Mouse (Mus musculus) megakaryocyte-erythroid progenitor cell, adult 5-6 weeks (primary cell): ENCODE data around the gene Rabgap1l. TPM values are rescaled to one million over a fixed set of nuclear protein-coding genes. Genes with fewer than 3 reads are reported as not detected.
A peak's percentile ranks its signal among the peaks of the same experiment; 100 is the strongest.

Source experiments
- ATAC-seq: replicated peaks from 2 replicates; pipeline ENCODE4 v1.8.0; 2016; ENCODE audit warnings: mild to moderate bottlenecking, inconsistent platforms; ENCODE audit not compliant: severe bottlenecking, poor library complexity, low FRiP score, low TSS enrichment
- total RNA-seq, 2 experiments: library from RNA; stranded (forward) in 1 of 2; stranded (reverse) in 1 of 2; fragments of 200-1000, 215-1000 nt in 1 of 2; fragments of >200 nt in 1 of 2; fragmentation: Nextera tagmentation in 1 of 2; gene quantifications; 2 replicates each; pipeline ENCODE4 v1.2.3; 2014 to 2017

Gene Rabgap1l
- total RNA-seq (2014; fragmentation: Nextera tagmentation) (124 and 164 TPM in 2 replicates), total RNA-seq (2017) (256 and 334 TPM in 2 replicates)

DNA sequence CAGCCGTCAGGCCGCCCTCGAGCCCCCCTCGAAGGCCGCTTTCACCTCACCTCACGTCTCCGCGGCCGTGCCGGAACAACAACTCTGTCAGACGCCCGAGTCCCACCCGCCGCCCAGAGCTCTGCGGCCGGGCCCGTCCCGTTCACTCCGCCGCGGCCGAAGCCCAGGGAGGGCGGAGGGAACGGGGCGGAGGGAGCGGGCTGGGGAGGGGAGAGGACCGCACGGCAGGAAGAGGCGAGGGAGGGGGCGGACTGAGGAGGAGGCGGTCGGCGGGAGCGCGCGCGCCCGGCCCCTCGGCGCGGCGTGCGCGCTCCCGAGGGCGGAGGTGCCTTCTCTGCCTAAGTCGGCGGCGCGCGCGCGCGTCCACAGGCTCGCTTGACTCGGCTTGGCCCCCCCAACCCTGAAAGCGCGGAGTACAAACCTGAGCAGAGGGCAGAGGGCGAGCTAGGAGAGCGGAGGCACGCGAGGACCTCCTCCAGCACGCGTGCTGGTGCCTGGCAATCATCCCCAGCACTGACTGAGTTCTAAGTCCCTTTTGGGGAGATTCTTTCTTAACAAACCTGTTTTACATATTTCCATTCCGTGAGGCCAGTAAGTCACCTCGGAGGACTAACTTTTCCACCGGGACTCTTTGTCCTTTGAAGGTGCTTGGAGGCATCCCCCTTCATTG lies at the start of gene Rabgap1l:
TSS of gene Rabgap1l (minus strand) at position 526 of the 670 bp plus-strand sequence.
- peak; percentile 67 for ATAC-seq

DNA sequence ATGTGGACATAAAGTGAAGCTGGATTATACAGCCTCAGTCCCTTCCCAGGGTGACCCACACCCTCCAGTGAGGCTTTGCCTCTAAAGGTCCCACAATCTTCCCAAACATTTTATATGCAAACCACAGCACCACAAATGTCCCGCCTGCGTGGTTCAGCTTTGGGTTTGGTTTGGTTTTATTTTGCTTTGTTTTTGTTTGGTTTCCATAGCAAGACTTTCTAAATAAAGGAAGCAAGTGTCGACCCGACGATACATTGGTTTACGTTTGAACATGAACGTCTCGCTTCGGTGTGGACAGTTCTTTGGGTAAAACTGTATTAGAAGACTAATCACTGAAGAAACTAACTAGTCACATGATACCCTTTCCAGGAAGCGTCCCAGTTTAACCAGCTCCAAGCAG lies 49.6 kb upstream of the Rabgap1l start:
- no peak for ATAC-seq

DNA sequence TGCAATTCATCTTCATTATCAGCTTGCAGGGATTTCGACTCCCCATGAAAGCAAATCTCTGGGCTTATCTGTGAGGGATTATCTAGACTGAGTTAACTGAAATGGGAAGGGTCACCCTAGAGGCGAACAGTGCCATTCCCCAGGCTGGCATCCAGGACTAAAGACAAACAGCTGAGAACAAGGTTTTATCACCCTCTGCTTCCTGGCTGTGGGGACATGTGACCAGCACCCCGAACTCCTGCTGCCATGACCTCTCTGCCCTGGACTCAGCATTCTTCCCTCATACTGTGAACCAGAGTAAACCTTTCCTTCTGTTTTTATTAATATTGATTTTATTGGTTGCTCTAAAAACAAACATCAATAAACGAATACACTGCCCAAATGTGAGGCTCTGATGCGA lies 47.6 kb upstream of the Rabgap1l start:
- no peak for ATAC-seq

DNA sequence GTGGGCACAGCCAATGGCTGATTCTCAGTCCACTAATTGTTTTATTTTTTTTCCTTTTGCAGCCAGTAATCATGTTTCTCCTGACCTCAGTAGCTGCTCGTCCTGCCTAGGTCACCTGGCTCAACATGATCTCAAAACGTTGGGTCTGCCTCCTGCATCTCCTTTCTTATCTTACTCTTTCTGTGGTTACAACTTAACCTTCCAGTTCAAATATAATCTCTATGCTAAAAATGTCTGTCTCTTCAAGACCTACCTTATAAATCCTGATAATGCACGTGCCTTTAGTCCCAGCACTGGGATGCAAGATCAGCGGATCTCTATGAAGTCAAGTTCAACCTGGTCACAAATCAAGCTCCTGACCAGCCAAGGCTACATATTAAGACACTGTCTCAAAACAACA lies 46.1 kb upstream of the Rabgap1l start:
- ATAC-seq, result peak; percentile 61; the same call in 1 of the 2 replicates

DNA sequence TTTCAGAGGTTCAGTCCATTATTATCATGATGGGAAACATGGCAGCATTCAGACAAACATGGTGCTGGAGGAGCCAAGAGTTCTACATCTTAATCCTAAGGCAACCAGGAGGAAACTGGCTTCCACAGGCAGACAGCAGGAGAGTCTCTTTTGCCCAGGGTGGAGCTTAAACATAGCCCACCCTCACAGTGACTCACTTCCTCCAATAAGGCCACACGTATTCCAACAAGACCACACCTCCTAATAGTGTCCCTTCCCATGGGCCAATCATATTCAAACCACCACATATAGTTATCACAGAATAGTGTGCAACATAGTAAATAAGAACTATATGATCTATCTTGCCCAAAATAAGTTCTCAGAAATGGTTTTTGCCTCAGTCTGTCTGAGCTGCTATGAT lies 41.4 kb upstream of the Rabgap1l start:
- ATAC-seq, result no peak

DNA sequence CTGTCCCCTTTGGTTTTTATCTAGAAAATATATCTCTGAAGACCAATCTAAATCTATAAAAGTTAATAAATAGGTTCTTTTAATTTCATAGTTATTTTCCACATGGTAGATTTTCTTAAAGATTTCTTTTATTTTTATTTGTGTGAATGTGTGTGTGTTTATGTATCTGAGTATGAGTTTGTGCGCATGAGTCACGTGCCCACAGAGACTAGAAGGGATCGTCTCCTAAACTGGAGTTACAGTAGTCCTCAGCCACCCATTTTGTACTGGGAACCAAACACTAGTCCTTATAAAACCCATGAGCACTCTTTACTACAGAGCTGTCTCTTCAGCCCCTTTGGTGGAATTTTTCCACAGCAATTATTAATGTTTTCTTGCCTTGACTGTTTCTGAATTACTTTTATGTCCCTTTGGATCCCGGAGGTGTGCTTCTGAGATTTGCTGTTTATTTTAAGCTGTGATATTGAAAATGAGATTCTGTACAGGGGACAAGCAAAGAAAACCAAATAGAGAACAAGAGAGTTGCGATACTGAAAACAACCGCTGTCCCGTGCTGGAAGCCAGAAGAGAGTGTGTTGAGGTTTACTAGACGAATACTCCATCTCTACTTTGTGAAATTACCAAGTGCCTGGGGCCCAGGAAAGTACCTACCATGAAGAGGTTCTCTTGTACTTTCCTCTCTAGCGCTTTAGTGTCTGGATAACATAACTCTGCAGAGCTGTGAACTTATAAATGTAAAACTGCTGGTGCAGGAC lies 39.4 kb upstream of the Rabgap1l start:
- ATAC-seq, result no peak

DNA sequence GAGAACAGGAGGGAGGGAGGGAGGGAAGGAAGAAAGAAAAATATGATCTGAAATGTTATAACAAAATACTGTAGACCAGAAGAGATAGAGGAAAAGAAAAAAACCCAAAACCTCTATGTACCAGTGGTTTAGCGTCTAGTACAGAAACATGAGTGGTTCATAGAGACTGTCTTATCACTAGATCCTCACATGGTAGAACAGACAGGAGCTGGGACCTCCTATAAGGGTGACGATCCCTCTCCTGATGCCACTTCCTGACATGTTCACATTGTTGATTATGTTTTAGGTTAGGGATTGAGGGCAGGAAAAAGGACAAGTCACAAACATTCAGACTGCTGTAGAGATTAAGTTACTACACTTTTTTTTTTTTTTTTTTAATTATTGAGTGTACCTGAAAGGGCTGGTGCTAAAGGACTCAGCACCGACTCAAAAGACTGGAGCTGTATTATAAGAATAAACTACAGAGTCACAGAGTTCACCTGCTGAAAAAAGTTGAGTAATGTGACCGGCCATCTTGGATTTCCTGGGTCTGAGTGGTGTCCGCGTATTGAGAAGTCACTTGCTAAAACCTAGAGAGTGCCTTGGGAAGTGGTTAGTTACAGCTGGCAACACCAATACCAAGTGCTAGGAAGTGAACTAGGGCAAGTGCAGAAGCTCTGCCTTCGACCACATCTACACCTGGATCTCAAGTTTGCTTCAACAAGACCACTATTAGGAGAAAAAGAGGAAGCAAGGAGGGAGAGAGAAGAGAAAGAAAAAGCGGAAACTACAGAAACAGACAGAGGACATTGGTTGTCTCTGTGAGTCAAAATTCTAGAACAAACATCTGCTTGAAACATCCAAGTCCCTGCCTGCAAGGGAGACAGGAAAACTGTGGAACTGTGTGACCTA lies 37.8 kb upstream of the Rabgap1l start:
- ATAC-seq, result peak; percentile 71; the same call in 1 of the 2 replicates

DNA sequence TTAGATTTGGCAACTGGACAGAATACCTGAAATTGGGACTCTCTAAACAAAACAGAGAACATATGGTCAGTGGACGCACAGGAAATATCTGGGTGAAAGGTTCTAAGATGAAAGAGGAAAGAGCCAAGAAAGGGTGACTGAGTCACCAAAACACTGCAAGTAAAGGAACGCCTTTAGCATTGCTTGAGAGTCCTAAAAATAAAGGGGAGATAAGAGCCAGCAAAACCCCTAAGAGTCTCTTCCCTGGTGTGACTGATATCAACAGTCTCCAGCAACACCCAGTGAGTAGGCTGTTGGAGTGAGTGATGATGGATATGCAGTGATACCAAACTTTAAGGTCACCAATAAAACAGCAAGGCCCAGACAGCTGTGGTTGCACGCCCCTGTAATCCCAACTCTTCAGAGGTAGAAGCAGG lies 32.4 kb upstream of the Rabgap1l start:
- peak; percentile 100 for ATAC-seq

DNA sequence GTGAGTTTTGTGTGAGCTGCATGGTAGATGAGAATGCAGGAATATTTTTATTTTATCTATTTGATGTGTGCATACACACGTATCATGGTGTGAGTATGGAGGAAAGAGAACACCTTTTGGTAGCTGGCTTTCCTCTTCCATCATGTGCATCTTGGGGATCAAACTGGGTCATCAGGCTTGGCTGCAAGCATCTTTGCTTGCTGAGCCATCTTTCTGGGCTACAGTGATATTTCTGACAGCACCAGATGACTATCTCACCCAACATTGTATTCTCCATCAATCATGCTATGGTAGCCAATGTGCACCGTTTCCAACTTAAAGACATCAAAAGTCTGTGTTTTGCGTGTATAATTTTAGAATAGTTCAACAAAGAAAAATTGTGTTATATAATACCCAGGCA lies 30.6 kb upstream of the Rabgap1l start:
- ATAC-seq, result no peak

DNA sequence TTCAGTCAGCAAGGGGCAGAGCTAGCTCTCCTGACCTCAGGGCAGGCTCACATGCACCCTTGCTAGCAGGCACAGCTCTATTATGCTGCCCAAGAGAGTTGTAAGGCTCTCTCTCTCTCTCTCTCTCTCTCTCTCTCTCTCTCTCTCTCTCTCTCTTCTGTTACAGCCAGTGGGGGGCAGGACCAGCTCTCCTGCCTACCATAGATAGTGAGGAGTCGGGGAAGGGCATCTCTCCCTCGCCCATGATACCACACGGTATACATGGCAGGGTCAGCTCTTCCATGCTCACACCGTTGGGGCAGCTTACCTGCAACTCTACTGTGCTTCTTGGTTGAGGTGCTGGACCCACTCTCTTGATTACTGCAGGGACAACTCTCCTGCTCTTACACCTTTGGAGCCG lies 21.2 kb upstream of the Rabgap1l start:
- no peak; the same call in 1 of the 2 replicates for ATAC-seq

DNA sequence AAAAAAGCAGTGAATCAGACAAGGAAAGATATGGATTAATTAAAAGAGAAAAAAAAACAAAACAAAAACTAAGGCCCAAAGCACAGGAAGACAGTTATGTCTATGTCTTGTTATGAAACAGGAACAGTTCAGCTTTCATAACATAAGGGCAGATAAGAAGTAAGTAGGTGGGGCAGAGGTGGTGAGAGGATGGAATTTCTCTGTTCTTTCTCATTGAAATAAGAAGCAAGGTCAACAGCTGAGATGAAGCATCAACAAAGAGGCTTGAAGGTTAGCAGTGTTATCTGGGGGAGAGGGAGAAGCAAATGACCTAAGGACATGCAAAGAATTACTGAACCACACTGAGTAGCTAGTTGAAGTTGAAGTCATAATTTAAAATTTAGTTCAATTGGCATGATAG lies 19.4 kb upstream of the Rabgap1l start:
- ATAC-seq, result peak; percentile 68; the same call in 1 of the 2 replicates

DNA sequence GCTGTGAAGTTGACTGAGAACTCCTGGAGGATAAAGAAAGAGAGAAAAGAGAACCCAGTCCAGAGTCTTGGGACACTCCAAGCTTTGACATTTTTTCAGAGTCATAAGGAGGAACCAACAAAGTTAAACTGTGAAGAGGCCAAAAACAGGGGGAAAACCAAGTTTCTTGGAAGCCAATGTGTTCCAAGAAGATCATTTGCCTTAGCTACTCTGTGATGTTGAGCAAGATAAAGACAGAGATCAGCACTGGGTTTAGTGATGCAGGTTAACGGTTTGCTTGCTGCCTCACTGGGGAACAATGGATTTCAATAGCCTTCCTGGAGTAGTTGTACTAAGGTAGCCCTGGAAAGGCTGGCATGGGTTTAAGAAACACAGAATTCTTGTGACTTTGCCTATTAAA lies 18.9 kb upstream of the Rabgap1l start:
- ATAC-seq, result peak; percentile 50

DNA sequence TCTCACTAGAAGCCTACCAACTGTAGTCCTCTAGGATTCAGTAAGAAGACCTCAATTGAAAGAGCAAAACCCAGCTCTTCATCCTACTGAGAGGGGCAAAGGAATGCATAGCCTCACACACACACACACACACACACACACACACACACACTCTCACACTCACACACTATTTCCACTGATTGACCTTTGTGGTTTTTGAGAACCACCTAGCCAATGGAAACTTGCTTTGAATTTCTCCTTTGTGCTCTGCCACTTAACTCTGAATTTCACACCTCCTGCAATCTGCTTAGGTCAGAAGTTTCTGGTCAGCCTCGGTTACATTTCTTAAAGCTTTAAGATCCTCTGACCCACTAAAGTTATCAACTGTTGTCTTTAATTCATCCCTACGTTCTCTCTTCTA lies 12.3 kb upstream of the Rabgap1l start:
- no peak for ATAC-seq

DNA sequence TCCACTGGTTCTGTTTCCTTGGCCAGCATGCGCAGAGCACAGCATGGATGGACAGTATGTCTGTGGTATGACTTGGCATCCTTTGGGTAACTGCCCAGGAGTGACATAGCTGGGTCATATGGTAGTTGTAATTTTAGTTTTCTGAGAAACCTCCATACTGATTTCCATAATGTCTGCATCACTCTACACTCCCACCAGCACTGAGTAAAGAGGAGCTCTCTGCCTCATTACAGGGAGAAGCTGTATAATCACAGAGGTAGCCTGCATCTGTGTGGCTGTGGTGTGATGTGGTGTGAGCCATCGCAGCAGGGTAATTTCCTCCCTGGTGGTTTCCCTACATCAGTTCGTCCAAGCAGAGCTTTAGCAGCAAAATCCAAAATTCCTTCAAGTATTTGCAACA lies 7.0 kb upstream of the Rabgap1l start:
- ATAC-seq, result no peak

DNA sequence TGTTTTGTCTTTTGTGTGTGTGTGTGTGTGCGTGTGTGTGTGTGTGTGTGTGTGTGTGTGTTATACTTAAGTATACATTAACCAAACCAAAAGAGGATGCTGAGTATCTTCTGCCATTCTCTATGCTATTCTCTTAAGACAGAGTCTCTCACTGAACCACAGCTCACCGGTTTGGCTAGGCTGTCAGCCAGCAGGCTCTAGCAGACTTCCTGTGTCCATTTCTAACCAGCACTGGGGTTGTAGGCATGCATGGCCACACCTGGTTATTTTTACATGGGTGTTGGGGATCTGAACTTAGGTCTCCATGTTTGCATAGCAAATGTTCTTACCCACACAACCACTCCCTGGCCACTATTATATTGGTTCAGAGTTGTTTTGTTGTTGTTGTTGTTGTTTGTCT lies 2.0 kb upstream of the Rabgap1l start:
- no peak for ATAC-seq

DNA sequence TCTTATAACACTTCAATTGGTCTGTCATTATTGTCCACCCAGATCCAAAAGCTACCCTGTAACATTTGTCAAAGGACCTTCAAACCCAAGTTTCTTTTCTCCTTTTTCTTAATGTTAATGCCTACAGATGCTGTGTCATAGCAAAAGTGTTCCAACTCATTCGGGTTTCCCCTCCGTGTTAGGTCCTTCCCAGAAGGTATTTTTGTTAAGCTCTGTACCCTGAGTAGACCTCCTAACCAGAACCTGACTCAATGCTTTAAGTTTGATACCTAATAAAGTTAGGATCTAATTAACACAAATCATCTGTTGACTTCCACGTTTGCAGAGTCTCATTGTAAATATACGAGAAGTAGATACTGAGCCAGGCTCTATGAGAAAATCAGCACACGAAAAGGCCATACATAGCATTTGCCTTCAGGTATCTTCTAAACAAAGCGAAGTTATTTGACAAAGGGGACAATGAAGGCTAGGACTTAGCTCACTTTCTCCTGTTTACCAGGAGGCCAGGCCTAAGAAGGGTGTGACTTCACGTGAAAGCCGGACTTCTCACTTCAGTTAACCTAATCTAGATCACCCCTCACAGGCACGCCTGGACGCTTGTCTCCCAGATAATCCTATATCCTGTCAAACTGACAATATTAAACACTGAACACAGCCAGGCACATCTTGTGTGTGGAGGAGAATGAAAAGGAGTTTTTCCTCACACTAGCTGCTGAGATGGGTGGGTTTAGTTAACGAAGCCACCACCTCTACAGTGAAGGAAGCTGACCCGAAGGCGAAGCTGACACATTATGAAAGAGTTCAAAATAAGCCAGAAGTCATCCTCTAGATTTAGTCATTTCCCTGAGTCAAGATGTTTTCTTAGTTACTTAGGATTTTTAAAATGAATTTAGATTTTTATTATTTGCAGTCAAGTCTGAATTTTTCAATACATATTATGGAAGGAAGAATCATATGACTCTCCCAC lies 1.1 kb upstream of the Rabgap1l start:
- peak; percentile 70 for ATAC-seq

DNA sequence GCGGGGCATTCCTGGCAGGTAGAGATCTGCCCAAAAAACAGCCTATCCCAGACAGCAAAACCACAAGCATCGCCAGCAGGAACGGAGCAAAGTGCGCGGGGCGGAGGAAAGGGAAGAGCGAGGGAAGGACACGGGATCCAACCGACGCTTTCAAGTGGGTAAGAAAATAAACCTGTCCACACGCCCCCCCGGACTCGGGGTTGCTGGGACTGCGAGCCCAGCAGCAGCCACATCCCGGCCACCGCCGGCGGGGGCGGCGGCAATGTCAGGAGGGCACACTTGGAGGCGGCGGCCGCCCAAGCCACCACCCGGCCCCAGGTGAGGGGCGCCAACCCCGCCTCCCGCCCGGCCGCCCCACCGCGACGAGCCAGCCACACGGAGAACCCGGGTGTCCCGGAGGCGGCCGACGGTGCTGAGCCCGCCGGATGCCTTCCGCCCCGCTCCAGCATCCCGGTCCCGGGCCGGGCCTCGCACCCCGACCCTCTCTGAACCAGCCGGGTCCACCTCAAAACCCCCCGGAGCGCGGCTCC lies 790 bp downstream of the Rabgap1l start:
- ATAC-seq, result peak; percentile 7

DNA sequence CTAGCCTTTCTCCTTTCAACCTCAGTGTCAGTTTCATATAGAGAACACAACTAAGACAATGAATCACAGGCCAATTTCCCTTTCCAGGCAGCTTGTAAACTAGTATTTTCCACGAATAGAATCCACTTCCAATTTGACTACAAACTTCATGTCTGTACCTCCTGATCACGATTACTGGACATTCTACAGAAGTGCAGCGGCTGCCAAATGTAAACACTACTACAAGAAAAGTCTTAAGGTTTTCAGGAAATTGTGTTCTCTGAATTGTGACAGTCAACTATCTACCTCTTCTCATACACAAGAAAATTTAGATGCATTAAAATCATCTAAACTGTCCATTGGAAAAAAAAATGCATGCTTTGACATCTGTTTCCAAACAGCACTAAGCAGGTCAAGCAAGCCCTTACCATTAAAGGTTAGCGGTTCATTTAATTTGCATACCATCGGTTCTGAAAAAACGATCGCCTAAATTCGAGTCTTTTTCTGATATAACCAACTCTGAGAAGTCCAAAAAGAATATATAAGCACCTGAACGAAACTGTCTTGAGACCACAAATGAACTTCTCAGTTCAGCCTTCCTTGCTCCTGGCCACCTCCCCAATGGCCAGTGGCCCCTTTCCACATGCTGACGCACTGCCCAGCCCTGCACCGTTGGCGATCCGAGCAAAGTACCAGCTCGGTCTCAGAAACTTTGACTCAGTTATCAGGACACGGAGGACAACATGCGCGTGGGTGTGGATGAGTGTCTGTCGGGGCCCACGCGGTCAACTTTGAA lies 1.4 kb downstream of the Rabgap1l start:
- ATAC-seq, result peak; percentile 16
